Mouse (Mus musculus): Measurements from ENCODE around the gene Ergic1. TPM values are rescaled to one million over a fixed set of nuclear protein-coding genes. Genes with fewer than 3 reads are reported as not detected.
A peak's percentile ranks its signal among the peaks of the same experiment; 100 is the strongest.

The Ergic1 gene
- total RNA-seq, 2 experiments from 2014 or later: 51.1 to 59.5 TPM

GRCm38 (mm10) chr17:26595448-26596167, 34.3 kb downstream of the Ergic1 start:
- intact Hi-C loops (cut with DNase I): loop anchor here (2.0 kb wide), 3 partner anchors 43 to 129 kb away; no protein-coding TSS in a partner anchor
- DNase-seq: no peak

GRCm38 (mm10) chr17:26596168-26596658, 34.9 kb downstream of the Ergic1 start:
- DNase-seq: peak; percentile 86
- intact Hi-C loops (cut with DNase I): loop anchor here (2.0 kb wide), 3 partner anchors 43 to 129 kb away; no protein-coding TSS in a partner anchor

GRCm38 (mm10) chr17:26596856-26597481, 35.7 kb downstream of the Ergic1 start:
- no peak for DNase-seq
- intact Hi-C loops (cut with DNase I): loop anchor here (2.0 kb wide), 3 partner anchors 42 to 130 kb away; no protein-coding TSS in a partner anchor

- intact Hi-C loops (cut with DNase I): no loop called here
- no peak for DNase-seq
These were observed 37.6 kb downstream of the Ergic1 start for GRCm38 (mm10) chr17:26598845-26599244.

GRCm38 (mm10) chr17:26600913-26601447, 39.7 kb downstream of the Ergic1 start:
- no peak for DNase-seq
- intact Hi-C loops (cut with DNase I): no loop called here

GRCm38 (mm10) chr17:26601514-26601913, 40.2 kb downstream of the Ergic1 start:
- DNase-seq: no peak
- intact Hi-C loops (cut with DNase I): no loop called here

- intact Hi-C loops (cut with DNase I): no loop called here
These were observed 40.6 kb downstream of the Ergic1 start for GRCm38 (mm10) chr17:26601926-26602325.

GRCm38 (mm10) chr17:26602371-26602885, 41.1 kb downstream of the Ergic1 start:
- DNase-seq: peak; percentile 71 to 75
- intact Hi-C loops (cut with DNase I): no loop called here

More at GRCm38 (mm10) chr17:26601926-26602325, 40.6 kb downstream of the Ergic1 start:
- no peak for DNase-seq

GRCm38 (mm10) chr17:26603311-26603710, 42.0 kb downstream of the Ergic1 start:
- DNase-seq: no peak
- intact Hi-C loops (cut with DNase I): no loop called here

- intact Hi-C loops (cut with DNase I): no loop called here
These were observed 44.3 kb downstream of the Ergic1 start for GRCm38 (mm10) chr17:26605636-26606035.

GRCm38 (mm10) chr17:26606516-26606915, 45.2 kb downstream of the Ergic1 start:
- DNase-seq: peak in 1 of 2 experiments; percentile 49
- intact Hi-C loops (cut with DNase I): no loop called here

More at GRCm38 (mm10) chr17:26605636-26606035, 44.3 kb downstream of the Ergic1 start:
- no peak for DNase-seq

GRCm38 (mm10) chr17:26608348-26608747, 47.1 kb downstream of the Ergic1 start:
- intact Hi-C loops (cut with DNase I): no loop called here
- DNase-seq: no peak

GRCm38 (mm10) chr17:26608877-26609276, 47.6 kb downstream of the Ergic1 start:
- no peak for DNase-seq
- intact Hi-C loops (cut with DNase I): no loop called here

- intact Hi-C loops (cut with DNase I): no loop called here
- no peak for DNase-seq
These were observed 48.5 kb downstream of the Ergic1 start for GRCm38 (mm10) chr17:26609820-26610219.

- intact Hi-C loops (cut with DNase I): no loop called here
- peak in 1 of 2 experiments; percentile 37 for DNase-seq
These were observed 50.0 kb downstream of the Ergic1 start for GRCm38 (mm10) chr17:26611328-26611727.

GRCm38 (mm10) chr17:26611918-26612317, 50.6 kb downstream of the Ergic1 start:
- intact Hi-C loops (cut with DNase I): no loop called here
- DNase-seq: no peak

- intact Hi-C loops (cut with DNase I): no loop called here
- no peak for DNase-seq
These were observed 53.0 kb downstream of the Ergic1 start for GRCm38 (mm10) chr17:26614286-26614685.

GRCm38 (mm10) chr17:26614708-26615486, 53.6 kb downstream of the Ergic1 start:
- intact Hi-C loops (cut with DNase I): no loop called here
- no peak for DNase-seq

- intact Hi-C loops (cut with DNase I): no loop called here
These were observed 55.4 kb downstream of the Ergic1 start for GRCm38 (mm10) chr17:26616696-26617095.

GRCm38 (mm10) chr17:26618498-26618897, 57.2 kb downstream of the Ergic1 start:
- no peak for DNase-seq
- intact Hi-C loops (cut with DNase I): no loop called here

More at GRCm38 (mm10) chr17:26616696-26617095, 55.4 kb downstream of the Ergic1 start:
- DNase-seq: peak in 1 of 2 experiments; percentile 53

Data from heart, postnatal 14 days (tissue).